Mouse (Mus musculus): ENCODE measurements around the gene Ptges3l.

DNA sequence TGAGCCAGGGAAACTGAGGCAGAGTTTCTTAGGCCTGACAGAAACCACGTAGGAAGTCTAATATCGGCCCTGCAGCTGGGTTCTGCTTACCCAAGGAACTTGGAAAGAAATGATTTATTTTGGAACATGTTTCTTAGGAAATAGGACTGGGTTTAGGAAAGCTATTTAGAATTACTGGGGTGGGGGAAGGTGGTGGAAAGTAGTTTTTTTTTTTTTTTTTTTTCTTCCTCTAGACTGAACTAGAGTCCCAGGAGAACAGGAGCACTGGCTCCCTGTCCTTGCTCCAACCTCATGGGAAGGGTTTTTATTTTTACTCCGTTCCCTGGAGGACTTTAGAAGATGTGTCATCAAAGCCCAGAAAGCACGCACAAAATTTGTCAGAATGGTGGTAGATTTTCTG lies 44.0 kb upstream of the Ptges3l start:
- TF ChIP-seq CTCF (IDR thresholded peaks at IDR 0.05; ENCODE audit: insufficient read depth, low read length) = no peak
- TF ChIP-seq POLR2A (IDR thresholded peaks at IDR 0.05; ENCODE audit: borderline replicate concordance, extremely low read depth, low read depth, low read length) = no peak

All from lung, adult 2 months (tissue).